In genomic region chr7:82274011-82274709, GRCm38 (mm10) we compare ENCODE assay signal across 8 mouse cellular contexts.
DNase-seq lines count a peak whose midpoint lies in the region; ATAC-seq lines count a peak whose summit lies in the region.

No protein-coding gene starts in this region.

- ATAC-seq in liver, embryonic 12.5 days, result no peak
- ATAC-seq in hindbrain, embryonic 11.5 days (ENCODE audit: low FRiP score), result no peak
- no peak for ATAC-seq in neural tube, embryonic 11.5 days (ENCODE audit: insufficient read depth, low FRiP score, low TSS enrichment)

- no peaks in the 10 kb centered on the region for H3K27me3 ChIP-seq in liver, embryonic 12.5 days (replicated peaks)
- no peaks in the 10 kb centered on the region for H3K27me3 ChIP-seq in hindbrain, embryonic 11.5 days (ENCODE audit: control insufficient read depth, insufficient read depth, low read length)
- H3K27me3 ChIP-seq in limb, embryonic 10.5 days (ENCODE audit: low read depth, poor library complexity, severe bottlenecking), result no peaks in the 10 kb centered on the region
- no peaks in the 10 kb centered on the region for H3K27me3 ChIP-seq in neural tube, embryonic 11.5 days (ENCODE audit: control insufficient read depth, insufficient read depth, low read length)

- no peak overlapping the region for H3K4me2 ChIP-seq in liver, embryonic 12.5 days
- H3K4me2 ChIP-seq in hindbrain, embryonic 11.5 days (replicated peaks; ENCODE audit: low read depth, low read length), result no peak overlapping the region
- no peak overlapping the region for H3K4me2 ChIP-seq in neural tube, embryonic 11.5 days (ENCODE audit: low read depth)

- no peak overlapping the region for H3K9ac ChIP-seq in liver, embryonic 12.5 days
- no peak overlapping the region for H3K9ac ChIP-seq in hindbrain, embryonic 11.5 days (ENCODE audit: low read depth, low read length)
- H3K9ac ChIP-seq in neural tube, embryonic 11.5 days (ENCODE audit: low read length), result no peak overlapping the region

- DNase-seq in liver, result peak; percentile 21
- DNase-seq in ZHBTc4 (ENCODE audit: low read depth, low spot score), result peak; percentile 81
- peak; percentile 50 for DNase-seq in embryo, embryonic 9.5 days (ENCODE audit: extremely low spot score)
- DNase-seq in hindbrain, embryonic 11.5 days (ENCODE audit: low spot score), result peak; percentile 72
- DNase-seq in limb, embryonic 10.5 days (ENCODE audit: low spot score), result peak; percentile 73
- peak; percentile 45 for DNase-seq in neural tube, embryonic 11.5 days (ENCODE audit: low spot score)
- no peak for DNase-seq in c-Kit-positive CD71-positive TER-119-positive erythroid progenitor cells, embryonic 14.5 days (ENCODE audit: low spot score)

- WGBS in liver, embryonic 12.5 days (ENCODE audit: insufficient replicate concordance), result 41% methylated on average over 19 of the region's 19 CpGs
- WGBS in hindbrain, embryonic 11.5 days, result 58% methylated on average over 19 of the region's 19 CpGs
- WGBS in limb, embryonic 10.5 days, result 54% methylated on average over 19 of the region's 19 CpGs
- WGBS in neural tube, embryonic 11.5 days, result 57% methylated on average over 19 of the region's 19 CpGs

- H3K4me3 ChIP-seq in liver, embryonic 12.5 days, result no peak overlapping the region
- no peak overlapping the region for H3K4me3 ChIP-seq in hindbrain, embryonic 11.5 days (ENCODE audit: low read depth, low read length)
- no peak overlapping the region for H3K4me3 ChIP-seq in limb, embryonic 10.5 days
- H3K4me3 ChIP-seq in neural tube, embryonic 11.5 days (ENCODE audit: low read depth, low read length), result no peak overlapping the region

- no peaks in the 10 kb centered on the region for H3K9me3 ChIP-seq in liver, embryonic 12.5 days (replicated peaks)
- no peaks in the 10 kb centered on the region for H3K9me3 ChIP-seq in hindbrain, embryonic 11.5 days (ENCODE audit: control insufficient read depth, low read length)
- H3K9me3 ChIP-seq in limb, embryonic 10.5 days (replicated peaks), result no peaks in the 10 kb centered on the region
- no peaks in the 10 kb centered on the region for H3K9me3 ChIP-seq in neural tube, embryonic 11.5 days (ENCODE audit: control insufficient read depth, low read length)

- no peaks in the 10 kb centered on the region for H3K4me1 ChIP-seq in liver, embryonic 12.5 days
- no peaks in the 10 kb centered on the region for H3K4me1 ChIP-seq in hindbrain, embryonic 11.5 days (replicated peaks; ENCODE audit: control insufficient read depth, insufficient read depth, low read length)
- H3K4me1 ChIP-seq in limb, embryonic 10.5 days, result peaks cover 8% of the 10 kb centered on the region; the same call in 1 of the 2 replicates
- H3K4me1 ChIP-seq in neural tube, embryonic 11.5 days (ENCODE audit: control insufficient read depth, insufficient read depth, low read length), result no peaks in the 10 kb centered on the region

- H3K27ac ChIP-seq in liver, embryonic 12.5 days, result no peak overlapping the region
- H3K27ac ChIP-seq in hindbrain, embryonic 11.5 days (ENCODE audit: low read depth, low read length), result no peak overlapping the region
- H3K27ac ChIP-seq in limb, embryonic 10.5 days, result no peak overlapping the region
- H3K27ac ChIP-seq in neural tube, embryonic 11.5 days (ENCODE audit: low read depth, low read length), result no peak overlapping the region

- H3K36me3 ChIP-seq in liver, embryonic 12.5 days, result no peaks in the 10 kb centered on the region
- no peaks in the 10 kb centered on the region for H3K36me3 ChIP-seq in hindbrain, embryonic 11.5 days (ENCODE audit: control insufficient read depth, insufficient read depth, low read length)
- no peaks in the 10 kb centered on the region for H3K36me3 ChIP-seq in limb, embryonic 10.5 days
- no peaks in the 10 kb centered on the region for H3K36me3 ChIP-seq in neural tube, embryonic 11.5 days (ENCODE audit: control insufficient read depth, insufficient read depth, low read length)
